Mouse (Mus musculus): ENCODE measurements around the gene Cdc42se2.

The Cdc42se2 gene

GRCm38 (mm10) chr11:54791458-54791857, 4.0 kb upstream of the Cdc42se2 start:
- DNase-seq, result no peak

- no peak for DNase-seq
Measured at GRCm38 (mm10) chr11:54786858-54787487, 502 bp downstream of the Cdc42se2 start.

- DNase-seq, result no peak
Measured at GRCm38 (mm10) chr11:54785566-54785965, 1.9 kb downstream of the Cdc42se2 start.

- DNase-seq, result no peak
Measured at GRCm38 (mm10) chr11:54784436-54784835, 3.0 kb downstream of the Cdc42se2 start.

GRCm38 (mm10) chr11:54782253-54782652, 5.2 kb downstream of the Cdc42se2 start:
- no peak for DNase-seq

- no peak for DNase-seq
Measured at GRCm38 (mm10) chr11:54779946-54780345, 7.5 kb downstream of the Cdc42se2 start.

- DNase-seq, result no peak
Measured at GRCm38 (mm10) chr11:54778131-54778844, 9.2 kb downstream of the Cdc42se2 start.

- DNase-seq, result no peak
Measured at GRCm38 (mm10) chr11:54777387-54778130, 9.9 kb downstream of the Cdc42se2 start.

- no peak for DNase-seq
Measured at GRCm38 (mm10) chr11:54776735-54777333, 10.6 kb downstream of the Cdc42se2 start.

GRCm38 (mm10) chr11:54776367-54776701, 11.1 kb downstream of the Cdc42se2 start:
- no peak for DNase-seq

- no peak for DNase-seq
Measured at GRCm38 (mm10) chr11:54775628-54776366, 11.7 kb downstream of the Cdc42se2 start.

GRCm38 (mm10) chr11:54774282-54775078, 13.0 kb downstream of the Cdc42se2 start:
- DNase-seq, result no peak

- no peak for DNase-seq
Measured at GRCm38 (mm10) chr11:54771549-54771948, 15.9 kb downstream of the Cdc42se2 start.

GRCm38 (mm10) chr11:54769843-54770242, 17.6 kb downstream of the Cdc42se2 start:
- no peak for DNase-seq

- DNase-seq, result no peak
Measured at GRCm38 (mm10) chr11:54768116-54768690, 19.3 kb downstream of the Cdc42se2 start.

GRCm38 (mm10) chr11:54764759-54765158, 22.7 kb downstream of the Cdc42se2 start:
- no peak for DNase-seq

- DNase-seq, result no peak
Measured at GRCm38 (mm10) chr11:54764026-54764425, 23.4 kb downstream of the Cdc42se2 start.

GRCm38 (mm10) chr11:54762735-54763134, 24.7 kb downstream of the Cdc42se2 start:
- no peak for DNase-seq

- DNase-seq, result no peak
Measured at GRCm38 (mm10) chr11:54757993-54758392, 29.5 kb downstream of the Cdc42se2 start.

- DNase-seq, result no peak
Measured at GRCm38 (mm10) chr11:54755148-54755664, 32.3 kb downstream of the Cdc42se2 start.
